Mouse (Mus musculus) forebrain, embryonic 16.5 days (tissue): Measurements from ENCODE around the gene Cfap99. TPM values are rescaled to one million over a fixed set of nuclear protein-coding genes. Genes with fewer than 3 reads are reported as not detected.

ENCODE experiments used
- ATAC-seq: fragments of 200-750 bp; cut with Nextera tagmentation; 2 replicates; pipeline ENCODE4 v1.8.0; 2017; ENCODE audit warnings: mild to moderate bottlenecking, moderate library complexity
- H3K27ac ChIP-seq: fragments of 300-500 bp; sonication (generic); 2 replicates; pipeline ENCODE4 v1.5.1; 2014; ENCODE audit warnings: low read length, control low read depth
- H3K27me3 ChIP-seq: fragments of 300-500 bp; sonication (generic); replicated peaks from 2 replicates; pipeline ENCODE4 v1.6.1; 2014; ENCODE audit warnings: low read length; ENCODE audit not compliant: control insufficient read depth, insufficient read depth
- H3K36me3 ChIP-seq: fragments of 300-500 bp; sonication (generic); 2 replicates; pipeline ENCODE4 v1.6.1; 2014; ENCODE audit not compliant: control insufficient read depth, insufficient read depth
- H3K4me1 ChIP-seq: fragments of 300-500 bp; sonication (generic); replicated peaks from 2 replicates; pipeline ENCODE4 v1.6.1; 2014; ENCODE audit warnings: low read length; ENCODE audit not compliant: control insufficient read depth, insufficient read depth
- H3K4me2 ChIP-seq: fragments of 300-500 bp; sonication (generic); 2 replicates; pipeline ENCODE4 v1.6.1; 2014; ENCODE audit warnings: mild to moderate bottlenecking, low read length, control low read depth
- H3K4me3 ChIP-seq: fragments of 300-500 bp; sonication (generic); replicated peaks from 2 replicates; pipeline ENCODE4 v1.5.1; 2014; ENCODE audit warnings: mild to moderate bottlenecking, low read length, control low read depth
- H3K9ac ChIP-seq: fragments of 300-500 bp; sonication (generic); replicated peaks from 2 replicates; pipeline ENCODE4 v1.6.1; 2014; ENCODE audit warnings: low read depth, low read length, control low read depth
- H3K9me3 ChIP-seq: fragments of 300-500 bp; sonication (generic); 2 replicates; pipeline ENCODE4 v1.6.1; 2016; ENCODE audit warnings: low read length; ENCODE audit not compliant: control insufficient read depth
- WGBS: fragments of 180-500 bp; shearing (Covaris S2); extraction: QIAGEN DNeasy Blood & Tissue Kit; methylation state at CpG from one replicate; pipeline ENCODE4 v1.1.7; 2014; 5-methylcytosine and 5-hydroxymethylcytosine counted together
- polyA plus RNA-seq: library from polyadenylated mRNA; unstranded; fragments of >200 nt; fragmentation: Nextera tagmentation; extraction: Ambion mirVana; gene quantifications from 2 replicates; pipeline ENCODE4 v1.2.1, GENCODE M21; 2015

Gene Cfap99
- polyA plus RNA-seq, 1 experiment from 2014 or later, result not detected

GRCm38 (mm10) chr5:34274676-34275293, 13.6 kb upstream of the Cfap99 start:
- Histone ChIP-seq H3K9ac (no peak overlapping the region), H3K9me3 (no peaks in the 10 kb centered on the region), H3K4me3 (no peak overlapping the region), H3K4me1 (no peaks in the 10 kb centered on the region), H3K4me2 (no peak overlapping the region), H3K27me3 (no peaks in the 10 kb centered on the region), H3K36me3 (no peaks in the 10 kb centered on the region), H3K27ac (no peak overlapping the region)
- ATAC-seq, result no peak
- 88% methylated on average over 10 of the region's 10 CpGs for WGBS

DNA sequence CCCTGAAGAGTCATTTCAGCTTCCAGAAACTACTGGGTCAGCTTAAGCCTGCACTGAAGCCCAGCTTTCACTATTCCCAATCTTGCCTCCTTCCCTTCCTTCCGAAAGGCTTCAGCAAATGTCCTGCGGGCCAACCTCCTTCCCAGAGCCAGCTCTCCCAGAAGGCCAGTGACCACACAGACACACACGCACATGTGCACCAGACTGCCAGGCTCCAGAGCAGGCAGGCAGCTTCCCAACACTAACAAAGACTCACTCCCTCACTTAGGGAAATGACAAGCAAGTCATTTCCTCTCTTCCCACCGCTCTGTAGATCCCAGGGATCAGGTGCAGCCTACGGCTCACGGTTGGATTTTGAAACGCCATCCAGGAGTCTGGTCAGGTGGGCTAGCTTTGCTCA, 12.2 kb upstream of the Cfap99 start:
- no peaks in the 10 kb centered on the region for H3K27me3 ChIP-seq
- no peak for ATAC-seq
- no peaks in the 10 kb centered on the region for H3K4me1 ChIP-seq
- H3K9me3 ChIP-seq, result no peaks in the 10 kb centered on the region
- no peak overlapping the region for H3K4me3 ChIP-seq
- no peak overlapping the region for H3K9ac ChIP-seq
- H3K27ac ChIP-seq, result no peak overlapping the region
- 85% methylated on average over 7 of the region's 7 CpGs for WGBS
- no peaks in the 10 kb centered on the region for H3K36me3 ChIP-seq
- no peak overlapping the region for H3K4me2 ChIP-seq

GRCm38 (mm10) chr5:34276746-34277145, 11.7 kb upstream of the Cfap99 start:
- H3K9me3 ChIP-seq, result no peaks in the 10 kb centered on the region
- ATAC-seq, result no peak
- no peak overlapping the region for H3K4me2 ChIP-seq
- H3K4me3 ChIP-seq, result no peak overlapping the region
- WGBS, result 90% methylated on average over 6 of the region's 6 CpGs
- H3K4me1 ChIP-seq, result no peaks in the 10 kb centered on the region
- no peaks in the 10 kb centered on the region for H3K27me3 ChIP-seq
- no peak overlapping the region for H3K9ac ChIP-seq
- no peaks in the 10 kb centered on the region for H3K36me3 ChIP-seq
- H3K27ac ChIP-seq, result no peak overlapping the region

DNA sequence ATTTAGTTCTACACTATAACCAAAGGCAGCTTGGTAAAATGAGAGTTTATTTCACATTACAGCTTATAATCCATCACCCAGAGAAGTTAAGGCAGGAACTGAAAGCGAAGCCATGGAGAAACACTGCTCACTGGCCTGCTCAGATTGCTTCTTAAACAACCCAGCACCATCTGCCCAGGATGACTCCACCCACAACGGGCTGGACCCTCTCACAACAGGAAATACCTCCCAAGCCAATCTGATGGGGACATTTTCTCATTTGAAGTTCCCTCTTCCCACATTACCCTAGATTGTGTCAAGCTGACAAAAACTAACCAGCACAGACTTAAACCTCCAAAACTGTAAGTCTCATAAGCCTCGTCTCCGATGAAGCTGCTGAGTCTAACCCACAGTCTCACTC, 10.3 kb upstream of the Cfap99 start:
- no peaks in the 10 kb centered on the region for H3K9me3 ChIP-seq
- 83% methylated on average over 4 of the region's 4 CpGs for WGBS
- no peak overlapping the region for H3K27ac ChIP-seq
- H3K4me2 ChIP-seq, result no peak overlapping the region
- H3K4me3 ChIP-seq, result no peak overlapping the region
- no peaks in the 10 kb centered on the region for H3K4me1 ChIP-seq
- no peak for ATAC-seq
- H3K9ac ChIP-seq, result no peak overlapping the region
- no peaks in the 10 kb centered on the region for H3K27me3 ChIP-seq
- H3K36me3 ChIP-seq, result no peaks in the 10 kb centered on the region

DNA sequence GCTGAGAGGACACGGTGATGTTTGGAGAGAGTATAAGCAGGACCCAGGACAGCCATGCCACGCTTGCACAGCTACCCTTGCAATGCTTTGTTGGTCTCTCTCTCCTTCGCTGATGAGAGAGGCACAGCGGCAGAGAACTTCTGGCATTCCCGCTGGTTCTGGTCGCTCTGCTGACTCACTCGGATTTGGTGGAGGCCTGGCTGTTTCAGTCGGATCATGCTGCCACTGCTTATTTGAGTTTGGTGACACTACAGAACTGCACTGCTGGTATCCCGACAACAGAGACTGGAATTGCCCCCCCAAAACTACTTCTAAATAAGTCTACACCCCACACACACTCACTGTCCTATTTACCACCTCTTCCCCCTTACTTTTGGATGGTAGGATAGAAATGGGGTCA, 9.2 kb upstream of the Cfap99 start:
- Histone ChIP-seq H3K4me1 (no peaks in the 10 kb centered on the region), H3K27ac (no peak overlapping the region), H3K9ac (no peak overlapping the region), H3K27me3 (peaks cover 4% of the 10 kb centered on the region; the same call in 1 of the 2 replicates), H3K9me3 (no peaks in the 10 kb centered on the region), H3K36me3 (no peaks in the 10 kb centered on the region), H3K4me3 (no peak overlapping the region), H3K4me2 (no peak overlapping the region)
- no peak for ATAC-seq
- 88% methylated on average over 9 of the region's 9 CpGs for WGBS

DNA sequence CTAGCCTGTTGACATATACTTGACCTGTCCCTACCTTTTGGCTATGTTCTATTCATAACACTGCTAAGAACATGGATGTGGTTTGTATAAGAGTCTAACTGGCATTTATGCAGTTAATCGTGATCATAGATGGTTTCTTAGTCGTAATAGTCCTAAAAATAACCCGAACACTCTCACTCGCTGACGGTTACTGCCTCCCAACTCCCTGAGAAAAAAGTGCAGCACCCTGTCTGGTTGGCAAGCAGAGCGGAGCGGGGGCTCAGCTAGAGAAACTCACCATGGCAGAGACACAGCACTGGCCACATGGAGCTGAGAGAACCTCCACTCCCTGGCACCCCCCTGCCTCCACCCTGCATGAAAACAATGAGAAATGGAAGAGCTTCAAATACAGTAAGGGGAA, 7.4 kb upstream of the Cfap99 start:
- Histone ChIP-seq H3K36me3 (no peaks in the 10 kb centered on the region), H3K27me3 (peaks cover 8% of the 10 kb centered on the region), H3K9ac (no peak overlapping the region), H3K4me3 (no peak overlapping the region), H3K27ac (no peak overlapping the region), H3K9me3 (no peaks in the 10 kb centered on the region), H3K4me1 (no peaks in the 10 kb centered on the region), H3K4me2 (no peak overlapping the region)
- ATAC-seq, result no peak
- WGBS, result 73% methylated on average over 7 of the region's 7 CpGs

DNA sequence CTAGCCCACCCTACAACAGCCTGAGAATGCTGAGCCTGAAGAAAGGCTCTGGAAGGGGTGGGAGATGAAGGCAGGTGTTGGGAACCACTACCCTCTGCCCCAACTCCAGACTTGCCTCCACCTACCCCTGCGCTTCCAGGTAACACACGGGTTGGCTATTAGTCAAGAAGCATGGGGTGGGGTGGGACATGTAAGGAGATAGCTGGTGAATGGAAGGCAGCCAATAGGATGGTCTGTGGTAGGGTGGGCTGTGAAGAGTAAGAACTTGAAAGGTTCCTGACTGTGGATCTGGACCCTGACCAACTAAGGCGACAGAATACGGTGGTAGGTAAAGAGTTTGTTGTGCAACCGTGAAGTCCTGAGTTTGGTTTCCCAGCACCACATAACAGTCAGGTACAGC, 5.0 kb upstream of the Cfap99 start:
- Histone ChIP-seq H3K27ac (no peak overlapping the region), H3K36me3 (no peaks in the 10 kb centered on the region), H3K4me3 (no peak overlapping the region), H3K9me3 (no peaks in the 10 kb centered on the region), H3K4me2 (no peak overlapping the region), H3K27me3 (peaks cover 15% of the 10 kb centered on the region), H3K4me1 (peaks cover 11% of the 10 kb centered on the region), H3K9ac (no peak overlapping the region)
- ATAC-seq, result no peak
- 78% methylated on average over 5 of the region's 5 CpGs for WGBS

GRCm38 (mm10) chr5:34284156-34284750, 4.1 kb upstream of the Cfap99 start:
- ATAC-seq, result no peak
- H3K4me1 ChIP-seq, result peaks cover 13% of the 10 kb centered on the region
- 31% methylated on average over 3 of the region's 3 CpGs for WGBS

GRCm38 (mm10) chr5:34285285-34285684, 3.1 kb upstream of the Cfap99 start:
- H3K36me3 ChIP-seq, result no peaks in the 10 kb centered on the region
- H3K9me3 ChIP-seq, result no peaks in the 10 kb centered on the region
- no peak overlapping the region for H3K4me2 ChIP-seq
- no peak overlapping the region for H3K27ac ChIP-seq
- ATAC-seq, result no peak
- WGBS, result 91% methylated on average over 2 of the region's 2 CpGs
- H3K4me1 ChIP-seq, result peaks cover 13% of the 10 kb centered on the region
- H3K4me3 ChIP-seq, result no peak overlapping the region
- H3K9ac ChIP-seq, result no peak overlapping the region
- peaks cover 15% of the 10 kb centered on the region for H3K27me3 ChIP-seq

More at GRCm38 (mm10) chr5:34284156-34284750, 4.1 kb upstream of the Cfap99 start:
- H3K9me3 ChIP-seq, result no peaks in the 10 kb centered on the region
- H3K27ac ChIP-seq, result no peak overlapping the region
- peaks cover 15% of the 10 kb centered on the region for H3K27me3 ChIP-seq
- H3K9ac ChIP-seq, result no peak overlapping the region
- H3K4me3 ChIP-seq, result no peak overlapping the region
- H3K4me2 ChIP-seq, result no peak overlapping the region
- no peaks in the 10 kb centered on the region for H3K36me3 ChIP-seq
